Mouse (Mus musculus) C2C12 (cell line): ENCODE data around the gene Susd4.

Source experiments
- FOSL1 ChIP-seq: IDR thresholded peaks from one replicate; pipeline ENCODE4 v1.8.0; 2011; ENCODE audit warnings: mild to moderate bottlenecking, low read length; ENCODE audit not compliant: poor library complexity, insufficient read depth, severe bottlenecking
- MYOG ChIP-seq: IDR thresholded peaks from one replicate; pipeline ENCODE4 v1.6.1; 2011; ENCODE audit not compliant: control insufficient read depth, insufficient read length; ENCODE audit errors: extremely low read depth

GRCm38 (mm10) chr1:182852158-182852557 is 88.5 kb downstream of the Susd4 start:
- TF ChIP-seq FOSL1: no peak
- no peak for TF ChIP-seq MYOG
